Mouse (Mus musculus) megakaryocyte, embryonic 14.5 days (primary cell): ENCODE results near the gene Ppp1r37.
"Not testable (repeated sequence)": the region's sequence is repeated elsewhere in the genome, so short reads cannot be mapped to it uniquely, and the experiment has no call there.

Experiments used
- FLI1 ChIP-seq: IDR thresholded peaks from 2 replicates; pipeline ENCODE4 v1.6.1; 2012; ENCODE audit warnings: low read length, inconsistent platforms, mixed read lengths
- GATA1 ChIP-seq: IDR thresholded peaks from 3 replicates; pipeline ENCODE4 v1.6.1; 2012; ENCODE audit warnings: mixed read lengths, low read length, inconsistent platforms, borderline replicate concordance

DNA sequence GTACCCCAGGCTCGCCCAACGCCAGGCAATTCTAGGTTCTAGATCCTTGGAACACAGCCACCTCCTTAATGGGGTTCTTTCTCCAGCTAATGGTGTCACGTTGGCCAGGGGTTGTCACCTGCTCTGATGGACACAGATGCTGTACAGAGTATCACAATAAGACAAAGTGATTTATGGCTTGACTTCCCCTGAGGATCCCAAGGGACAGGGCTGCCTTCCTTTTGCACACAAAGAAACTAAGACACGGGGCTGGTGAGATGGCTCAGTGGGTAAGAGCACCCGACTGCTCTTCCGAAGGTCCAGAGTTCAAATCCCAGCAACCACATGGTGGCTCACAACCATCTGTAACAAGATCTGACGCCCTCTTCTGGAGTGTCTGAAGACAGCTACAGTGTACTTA is 50.9 kb downstream of the Ppp1r37 start:
- TF ChIP-seq GATA1, FLI1: not testable (repeated sequence)
